ENCODE assay signal across 15 mouse cellular contexts in genomic region chr9:65172654-65173053, GRCm38 (mm10). TPM values are rescaled to one million over a fixed set of nuclear protein-coding genes. Genes with fewer than 3 reads are reported as not detected.
"Had no signal": no experiment of that assay in that cellular context is flagged by ENCODE, and none has a peak within 500 bp of the region (broad histone marks: within the 10 kb centered on the region; RNA-seq: fewer than 3 reads in every experiment).

No protein-coding gene starts in this region.

- H3K4me1 ChIP-seq: liver, embryonic 15.5 days had no signal

- H3K9me3 ChIP-seq: liver, embryonic 15.5 days; neural tube, embryonic 12.5 days had no signal

- H3K36me3 ChIP-seq: liver, embryonic 15.5 days had no signal

- H3K4me3 ChIP-seq: layer of hippocampus, adult 2 months; liver, embryonic 15.5 days; myocyte; neural tube, embryonic 12.5 days had no signal

- H3K4me2 ChIP-seq: liver, embryonic 11.5 days; liver, embryonic 15.5 days; neural tube, embryonic 12.5 days had no signal

- H3K27me3 ChIP-seq: neural tube, embryonic 12.5 days had no signal

- ATAC-seq: intestine, postnatal 0 days; lung, postnatal 0 days had no signal

- H3K9ac ChIP-seq: liver, embryonic 15.5 days; neural tube, embryonic 12.5 days had no signal

- DNase-seq: kidney, postnatal 10 days; kidney, postnatal 4 days; lung, adult 2 months; lung, postnatal 4 days; retina, postnatal 1 day; thymus, postnatal 36 days had no signal

- H3K27ac ChIP-seq: layer of hippocampus, adult 2 months; liver, embryonic 15.5 days; neural tube, embryonic 12.5 days had no signal

RNA-seq across cellular contexts. Expression of gene Igdcc3, which starts 31.7 kb away (rescaled TPM):
- total RNA-seq: megakaryocyte, adult 5-6 weeks had no signal
- polyA plus RNA-seq: myocyte; thymus, postnatal 0 days had no signal
